Mouse (Mus musculus) cerebral cortex, adult 2 months (tissue): Measurements from ENCODE around the gene Pik3cg.

Experiments
- WGBS: fragments of 180-500 bp; shearing (Covaris S2); methylation state at CpG from one replicate; pipeline ENCODE4 v1.1.7; 2018; 5-methylcytosine and 5-hydroxymethylcytosine counted together

Gene Pik3cg

GRCm38 (mm10) chr12:32143782-32144181, 64.7 kb downstream of the Pik3cg start:
- WGBS: 91% methylated on average over 5 of the region's 5 CpGs

- 59% methylated on average over 4 of the region's 4 CpGs for WGBS
These were observed 65.3 kb downstream of the Pik3cg start for GRCm38 (mm10) chr12:32143151-32143550.

- 75% methylated on average over 5 of the region's 5 CpGs for WGBS
These were observed 69.6 kb downstream of the Pik3cg start for GRCm38 (mm10) chr12:32138831-32139230.

GRCm38 (mm10) chr12:32138362-32138761, 70.1 kb downstream of the Pik3cg start:
- 54% methylated on average over 9 of the region's 9 CpGs for WGBS

GRCm38 (mm10) chr12:32137542-32137941, 70.9 kb downstream of the Pik3cg start:
- WGBS: 76% methylated on average over 2 of the region's 2 CpGs

GRCm38 (mm10) chr12:32127599-32128507, 80.6 kb downstream of the Pik3cg start:
- 46% methylated on average over 14 of the region's 14 CpGs for WGBS

GRCm38 (mm10) chr12:32127158-32127557, 81.3 kb downstream of the Pik3cg start:
- 72% methylated on average over 2 of the region's 2 CpGs for WGBS

- 82% methylated on average over 2 of the region's 2 CpGs for WGBS
These were observed 84.0 kb downstream of the Pik3cg start for GRCm38 (mm10) chr12:32124456-32124855.

- WGBS: 75% methylated on average over 8 of the region's 8 CpGs
These were observed 84.4 kb downstream of the Pik3cg start for GRCm38 (mm10) chr12:32124030-32124429.

GRCm38 (mm10) chr12:32123559-32123958, 84.9 kb downstream of the Pik3cg start:
- WGBS: 90% methylated on average over 5 of the region's 5 CpGs
